ENCODE assay signal across 8 mouse cellular contexts in the genomic region with DNA sequence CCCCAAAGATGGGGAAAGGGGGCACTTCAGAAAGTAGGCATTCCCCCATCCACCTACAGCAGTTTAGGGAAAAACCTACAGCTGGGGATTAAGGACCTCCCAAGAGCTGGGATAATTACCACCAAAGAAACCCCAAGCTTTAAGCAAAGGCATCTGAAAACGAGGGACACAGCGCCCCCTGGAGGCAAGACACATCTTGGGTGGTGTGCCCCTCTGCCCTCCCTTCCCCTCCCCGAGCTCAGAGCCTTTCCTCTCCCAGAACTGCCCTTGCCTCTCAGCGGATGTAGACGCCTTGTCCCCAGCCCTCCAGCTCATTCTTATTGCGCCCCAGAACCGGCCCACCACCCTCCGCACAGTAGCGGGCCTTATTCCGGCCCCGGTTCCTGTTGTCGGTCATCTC. TPM values are rescaled to one million over a fixed set of nuclear protein-coding genes. Genes with fewer than 3 reads are reported as not detected.
DNase-seq lines count a peak whose midpoint lies in the region; ATAC-seq lines count a peak whose summit lies in the region.

No protein-coding gene starts in this region.

- 26% methylated on average over 12 of the region's 12 CpGs for WGBS in lung, embryonic 16.5 days

- DNase-seq in A20 (ENCODE audit: low read depth, low spot score) (peak; percentile 95), MN1 (ENCODE audit: low spot score) (peak; percentile 61)
- DNase-seq in cerebellum, postnatal 14 days = peak; percentile 83 to 96
- DNase-seq in gastrocnemius, postnatal 36 days = peak; percentile 69 to 75
- peak; percentile 68 for DNase-seq in kidney, adult 9 months
- peak; percentile 70 for DNase-seq in retina, postnatal 7 days (ENCODE audit: low read depth, low spot score)
- DNase-seq in urinary bladder, postnatal 25 days (ENCODE audit: low spot score) = peak; percentile 71

- no peak for ATAC-seq in lung, embryonic 16.5 days (ENCODE audit: low read depth)

- peaks cover 6% of the 10 kb centered on the region for H3K27me3 ChIP-seq in lung, embryonic 16.5 days (ENCODE audit: control insufficient read depth, insufficient read depth, low read depth, low read length)

- H3K27ac ChIP-seq in lung, embryonic 16.5 days (ENCODE audit: low read length) = no peak overlapping the region

- intact Hi-C loops in gastrocnemius, postnatal 36 days (cut with DNase I) = no loop called here

- H3K9me3 ChIP-seq in lung, embryonic 16.5 days (ENCODE audit: control insufficient read depth, low read length) = no peaks in the 10 kb centered on the region

- H3K36me3 ChIP-seq in lung, embryonic 16.5 days (ENCODE audit: control insufficient read depth, insufficient read depth, low read length) = peaks cover 2% of the 10 kb centered on the region; the same call in 1 of the 2 replicates

- H3K4me2 ChIP-seq in lung, embryonic 16.5 days (ENCODE audit: low read depth, low read length) = peak overlapping the region; percentile 38

- peak overlapping the region; percentile 55 for H3K9ac ChIP-seq in lung, embryonic 16.5 days (ENCODE audit: low read length)

- peaks cover 16% of the 10 kb centered on the region for H3K4me1 ChIP-seq in lung, embryonic 16.5 days (replicated peaks; ENCODE audit: control insufficient read depth, insufficient read depth, low read length)

- H3K4me3 ChIP-seq in lung, embryonic 16.5 days (ENCODE audit: low read length) = peak overlapping the region; percentile 17; the same call in 1 of the 2 replicates

RNA-seq across cellular contexts. Expression of gene Arl5c, which starts 6.6 kb away (rescaled TPM):
- under 1 TPM; 0.32 to 0.79 TPM for total RNA-seq in gastrocnemius, postnatal 36 days (2021)
- polyA plus RNA-seq in lung, embryonic 16.5 days (2015; fragmentation: Nextera tagmentation; extraction: Ambion mirVana) = 6.2 and 8.0 TPM in 2 replicates

RNA-seq across cellular contexts. Expression of gene Plxdc1, which starts 16.4 kb away (rescaled TPM):
- 1 to 10 TPM; 2.8 to 3.7 TPM for total RNA-seq in gastrocnemius, postnatal 36 days (2021)
- 1.4 and 1.6 TPM in 2 replicates for polyA plus RNA-seq in lung, embryonic 16.5 days (2015; fragmentation: Nextera tagmentation; extraction: Ambion mirVana)

RNA-seq across cellular contexts. Expression of gene Cacnb1, which starts 20.2 kb away (rescaled TPM):
- total RNA-seq in gastrocnemius, postnatal 36 days (2021) = 100 to 1,000 TPM; 215 to 243 TPM
- 6.4 and 6.7 TPM in 2 replicates for polyA plus RNA-seq in lung, embryonic 16.5 days (2015; fragmentation: Nextera tagmentation; extraction: Ambion mirVana)

RNA-seq across cellular contexts. Expression of gene Rpl19, which starts 23.9 kb away (rescaled TPM):
- total RNA-seq in gastrocnemius, postnatal 36 days (2021) = 100 to 1,000 TPM; 368 to 452 TPM
- 999 and 1,043 TPM in 2 replicates for polyA plus RNA-seq in lung, embryonic 16.5 days (2015; fragmentation: Nextera tagmentation; extraction: Ambion mirVana)

RNA-seq across cellular contexts. Expression of gene Stac2, which starts 50.6 kb away (rescaled TPM):
- total RNA-seq in gastrocnemius, postnatal 36 days (2021) = under 1 TPM; 0.07 to 0.15 TPM
- polyA plus RNA-seq in lung, embryonic 16.5 days (2015; fragmentation: Nextera tagmentation; extraction: Ambion mirVana) = 0.11 and 0.29 TPM in 2 replicates
